Mouse (Mus musculus) adrenal gland, adult 2 months (tissue): ENCODE measurements at regions not wholly inside any gene's neighbourhood (a gene's known extent, or its start where the extent isn't known, plus 50 kb on each side); places are given as distances from the start of the nearest gene placed in this dataset.

Experiments
- DNase-seq: peaks from one replicate; pipeline ENCODE4 v3.0.0; 2021

- DNase-seq = no peak
These were observed 137.0 kb upstream of the Irs2 start for GRCm38 (mm10) chr8:11145251-11145650.

- DNase-seq = no peak
These were observed 132.3 kb upstream of the Irs2 start for GRCm38 (mm10) chr8:11140566-11140965.

GRCm38 (mm10) chr8:11139294-11139693, 131.0 kb upstream of the Irs2 start:
- no peak for DNase-seq

- DNase-seq = no peak
These were observed 130.2 kb upstream of the Irs2 start for GRCm38 (mm10) chr8:11138302-11139020.

GRCm38 (mm10) chr8:11136566-11136965, 128.3 kb upstream of the Irs2 start:
- peak; percentile 24 for DNase-seq

GRCm38 (mm10) chr8:11135135-11135534, 126.9 kb upstream of the Irs2 start:
- no peak for DNase-seq

GRCm38 (mm10) chr8:11134562-11134961, 126.3 kb upstream of the Irs2 start:
- DNase-seq = no peak

GRCm38 (mm10) chr8:11119030-11119634, 110.9 kb upstream of the Irs2 start:
- no peak for DNase-seq

- no peak for DNase-seq
These were observed 108.3 kb upstream of the Irs2 start for GRCm38 (mm10) chr8:11116534-11116933.

GRCm38 (mm10) chr8:11115210-11115609, 107.0 kb upstream of the Irs2 start:
- no peak for DNase-seq

GRCm38 (mm10) chr8:11114531-11114930, 106.3 kb upstream of the Irs2 start:
- DNase-seq = no peak

GRCm38 (mm10) chr8:11112908-11113532, 104.8 kb upstream of the Irs2 start:
- no peak for DNase-seq

GRCm38 (mm10) chr8:11111987-11112386, 103.7 kb upstream of the Irs2 start:
- DNase-seq = peak; percentile 45

- DNase-seq = no peak
These were observed 99.2 kb upstream of the Irs2 start for GRCm38 (mm10) chr8:11107435-11107834.

- DNase-seq = no peak
These were observed 98.8 kb upstream of the Irs2 start for GRCm38 (mm10) chr8:11107021-11107420.

GRCm38 (mm10) chr8:11103745-11104607, 95.7 kb upstream of the Irs2 start:
- no peak for DNase-seq

- DNase-seq = no peak
These were observed 92.1 kb upstream of the Irs2 start for GRCm38 (mm10) chr8:11100310-11100709.

- no peak for DNase-seq
These were observed 91.3 kb upstream of the Irs2 start for GRCm38 (mm10) chr8:11099591-11099855.

- no peak for DNase-seq
These were observed 90.7 kb upstream of the Irs2 start for GRCm38 (mm10) chr8:11098790-11099590.

- DNase-seq = peak; percentile 92
These were observed 90.0 kb upstream of the Irs2 start for GRCm38 (mm10) chr8:11098228-11098778.

- DNase-seq = no peak
These were observed 89.6 kb upstream of the Irs2 start for GRCm38 (mm10) chr8:11097813-11098212.

GRCm38 (mm10) chr8:11094516-11094915, 86.3 kb upstream of the Irs2 start:
- no peak for DNase-seq
